Mouse (Mus musculus) frontal cortex, adult 2 months (tissue): ENCODE measurements around the gene Brsk1. TPM values are rescaled to one million over a fixed set of nuclear protein-coding genes. Genes with fewer than 3 reads are reported as not detected.
A peak's percentile ranks its signal among the peaks of the same experiment; 100 is the strongest.

ENCODE experiments used
- DNase-seq, 2 experiments: peaks; one replicate each; pipeline ENCODE4 v3.0.0; 2022; ENCODE audit warnings: low spot score in 1 of 2; ENCODE audit errors: extremely low spot score in 1 of 2
- polyA plus RNA-seq: library from polyadenylated mRNA; depleted of rRNA; stranded (reverse); fragments of >200 nt; gene quantifications from 2 replicates; pipeline ENCODE4 v1.2.3, GENCODE M21; 2012; rRNA removed

Gene Brsk1
- 244 and 251 TPM in 2 replicates for polyA plus RNA-seq

- DNase-seq = peak; percentile 76 to 86
These were observed at the start of gene Brsk1 for GRCm38 (mm10) chr7:4690387-4690786. Gene Brsk1, plus strand, starts transcription at chr7:4690604.

GRCm38 (mm10) chr7:4641155-4641554 is 49.2 kb upstream of the Brsk1 start:
- peak in 1 of 2 experiments; percentile 39 for DNase-seq

DNA sequence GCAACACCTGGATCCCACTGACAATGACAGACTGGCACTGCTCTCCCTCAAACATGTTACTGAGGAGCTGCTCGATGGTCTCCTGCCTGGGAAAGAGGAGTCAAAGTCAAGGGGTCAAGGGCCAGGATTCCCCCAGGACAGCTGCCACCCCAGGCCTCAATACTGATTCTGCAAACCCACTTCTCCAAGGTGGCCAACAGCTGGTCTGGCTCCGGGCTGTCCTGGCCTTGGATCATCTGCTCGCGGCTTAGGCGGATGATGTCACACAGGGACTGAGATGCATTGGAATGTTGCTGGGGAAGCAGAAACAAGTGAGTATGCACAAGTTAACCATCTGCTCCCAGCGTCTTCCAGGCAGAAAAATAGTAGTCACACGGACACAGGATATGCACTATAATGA is 48.4 kb upstream of the Brsk1 start:
- DNase-seq = no peak

GRCm38 (mm10) chr7:4643225-4643624 is 47.2 kb upstream of the Brsk1 start:
- no peak for DNase-seq

- DNase-seq = no peak
These were observed 43.6 kb upstream of the Brsk1 start for GRCm38 (mm10) chr7:4646806-4647205.

DNA sequence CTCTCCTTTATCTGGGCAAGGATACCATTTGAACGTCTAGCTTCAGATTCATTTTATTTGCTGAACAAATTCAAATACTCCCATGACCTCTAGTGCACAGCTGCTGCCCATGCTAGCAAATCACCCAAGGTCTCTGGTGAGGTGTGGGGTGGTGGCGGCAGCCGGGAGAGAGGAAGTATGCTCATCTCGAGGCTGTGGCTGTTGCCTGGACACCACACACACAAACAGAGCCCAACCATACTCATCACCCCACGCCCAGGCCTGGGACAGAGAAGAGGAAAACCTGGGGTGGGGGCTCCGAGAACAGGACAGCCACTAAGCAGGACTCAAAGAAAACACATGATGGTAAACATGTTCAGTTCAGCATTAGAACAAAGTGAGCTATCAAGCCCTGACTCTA is 43.1 kb upstream of the Brsk1 start:
- DNase-seq = no peak

- no peak for DNase-seq
These were observed 42.4 kb upstream of the Brsk1 start for GRCm38 (mm10) chr7:4647992-4648391.

GRCm38 (mm10) chr7:4651581-4651980 is 38.8 kb upstream of the Brsk1 start:
- DNase-seq = no peak

- no peak for DNase-seq
These were observed 37.7 kb upstream of the Brsk1 start for GRCm38 (mm10) chr7:4652726-4653125.

GRCm38 (mm10) chr7:4653351-4653750 is 37.1 kb upstream of the Brsk1 start:
- DNase-seq = no peak

DNA sequence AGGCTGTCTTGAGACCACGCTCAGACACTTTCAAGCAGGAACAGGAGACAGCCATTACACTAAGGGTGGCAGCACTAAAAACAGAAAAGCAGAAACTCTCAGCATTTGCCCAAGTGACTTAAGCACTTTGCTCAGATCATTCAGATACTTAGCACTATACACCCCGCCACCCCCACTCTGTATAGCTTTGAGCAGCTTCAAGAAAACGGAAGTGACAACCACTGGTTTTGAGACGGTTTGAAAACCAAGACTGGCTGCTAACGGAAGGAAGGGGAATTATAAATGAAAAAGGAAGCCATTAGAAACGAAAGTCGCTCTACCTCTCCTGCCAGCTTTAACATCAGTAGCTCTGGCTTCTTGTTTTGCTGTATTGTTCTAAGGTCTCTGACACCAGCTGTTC is 36.6 kb upstream of the Brsk1 start:
- DNase-seq = peak in 1 of 2 experiments; percentile 59

DNA sequence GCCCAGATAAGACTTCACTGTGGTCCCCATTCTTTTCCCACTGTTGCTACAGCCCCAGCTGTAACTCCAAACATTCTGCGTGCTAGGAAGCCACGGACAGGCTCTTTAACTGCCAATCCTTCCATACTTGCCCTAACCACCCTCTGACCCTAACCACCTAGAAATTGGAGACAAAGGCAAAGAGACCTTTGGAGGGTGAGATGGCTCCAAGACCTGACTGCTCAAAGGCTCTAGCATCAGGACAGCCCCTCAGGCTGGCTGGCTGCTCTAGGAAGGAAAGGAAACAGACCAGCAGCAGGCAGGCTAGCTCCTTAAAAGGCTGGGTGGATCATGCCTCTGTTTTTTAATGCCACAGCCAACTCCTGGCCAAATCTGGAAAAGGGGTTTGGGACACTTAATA is 36.2 kb upstream of the Brsk1 start:
- DNase-seq = no peak

DNA sequence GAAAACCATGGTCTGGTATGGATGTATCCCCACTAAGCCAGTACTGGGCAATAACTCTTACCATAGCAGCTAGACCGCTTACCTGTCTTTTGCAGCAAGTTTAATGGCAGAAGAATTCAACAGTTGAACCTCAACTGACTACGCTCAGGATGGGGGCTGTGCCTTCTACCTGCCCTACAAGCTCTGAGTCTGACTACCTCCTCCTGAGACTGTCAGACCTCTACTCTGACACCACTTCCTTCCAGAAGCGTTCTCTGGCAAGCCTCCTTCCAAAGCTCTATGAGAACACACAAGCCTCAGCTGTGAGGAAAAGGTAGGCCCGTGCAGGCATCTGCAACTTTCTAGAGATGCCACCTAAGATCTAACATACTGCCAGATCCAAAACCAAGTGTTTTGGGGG is 35.0 kb upstream of the Brsk1 start:
- no peak for DNase-seq

- DNase-seq = no peak
These were observed 34.5 kb upstream of the Brsk1 start for GRCm38 (mm10) chr7:4655916-4656315.

DNA sequence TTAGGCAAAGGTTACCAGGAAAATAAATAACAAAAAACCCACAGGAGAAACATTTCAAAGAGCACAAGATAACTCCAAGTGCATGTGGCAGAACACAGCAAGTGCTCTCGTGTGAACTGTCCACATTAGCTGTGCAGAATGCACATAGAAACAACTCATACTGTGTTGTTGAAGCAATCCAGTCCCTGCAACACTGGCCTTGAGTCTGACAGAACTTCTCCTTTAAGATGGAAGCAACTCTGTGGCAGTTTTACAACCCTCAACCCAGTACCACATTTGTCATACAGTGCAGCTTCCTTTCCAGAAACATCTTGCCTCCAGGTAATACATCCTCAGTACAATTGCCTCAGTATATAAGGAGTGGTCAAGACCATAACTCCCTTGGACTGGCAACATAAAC is 33.6 kb upstream of the Brsk1 start:
- no peak for DNase-seq

- peak; percentile 34 to 76 for DNase-seq
These were observed 32.8 kb upstream of the Brsk1 start for GRCm38 (mm10) chr7:4657521-4658127.

DNA sequence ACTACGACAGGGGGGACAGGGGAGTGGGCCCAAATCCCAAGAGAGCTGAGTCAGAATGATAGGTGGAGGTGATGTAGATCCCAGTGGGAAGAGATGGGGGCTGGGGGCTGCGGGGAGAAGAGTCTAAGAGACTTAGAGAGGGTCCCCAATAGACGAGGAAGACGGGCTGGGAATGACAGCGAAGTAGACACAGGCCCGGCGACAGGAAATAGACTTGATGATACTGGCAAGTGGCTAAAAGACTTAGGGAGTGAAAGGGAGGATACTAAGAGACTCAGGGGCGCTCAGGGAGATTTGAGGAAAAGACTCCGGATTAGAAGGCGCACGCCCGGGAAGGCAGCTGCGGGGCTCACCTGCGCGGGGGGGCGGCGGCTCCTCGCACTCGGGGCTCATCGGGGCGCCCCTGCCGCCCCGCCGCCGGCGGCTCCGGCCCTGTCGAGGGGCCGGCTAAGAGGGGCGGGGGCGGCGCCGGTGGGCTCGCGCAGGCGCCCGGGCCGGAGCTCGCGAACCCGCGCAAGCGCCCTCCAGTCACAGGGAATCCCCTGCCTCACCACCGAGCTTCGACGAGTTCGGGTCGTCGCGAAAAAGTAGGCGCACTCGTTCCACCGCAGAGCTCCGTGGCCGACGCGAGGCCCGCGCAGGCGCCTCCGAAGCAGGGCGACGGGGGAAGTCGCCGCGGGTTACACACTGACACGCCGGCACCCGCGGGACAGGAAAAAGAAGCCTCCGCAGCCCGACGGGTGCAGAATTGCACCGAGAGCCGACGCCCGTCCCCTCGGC is 32.1 kb upstream of the Brsk1 start:
- DNase-seq = peak in 1 of 2 experiments; percentile 27

DNA sequence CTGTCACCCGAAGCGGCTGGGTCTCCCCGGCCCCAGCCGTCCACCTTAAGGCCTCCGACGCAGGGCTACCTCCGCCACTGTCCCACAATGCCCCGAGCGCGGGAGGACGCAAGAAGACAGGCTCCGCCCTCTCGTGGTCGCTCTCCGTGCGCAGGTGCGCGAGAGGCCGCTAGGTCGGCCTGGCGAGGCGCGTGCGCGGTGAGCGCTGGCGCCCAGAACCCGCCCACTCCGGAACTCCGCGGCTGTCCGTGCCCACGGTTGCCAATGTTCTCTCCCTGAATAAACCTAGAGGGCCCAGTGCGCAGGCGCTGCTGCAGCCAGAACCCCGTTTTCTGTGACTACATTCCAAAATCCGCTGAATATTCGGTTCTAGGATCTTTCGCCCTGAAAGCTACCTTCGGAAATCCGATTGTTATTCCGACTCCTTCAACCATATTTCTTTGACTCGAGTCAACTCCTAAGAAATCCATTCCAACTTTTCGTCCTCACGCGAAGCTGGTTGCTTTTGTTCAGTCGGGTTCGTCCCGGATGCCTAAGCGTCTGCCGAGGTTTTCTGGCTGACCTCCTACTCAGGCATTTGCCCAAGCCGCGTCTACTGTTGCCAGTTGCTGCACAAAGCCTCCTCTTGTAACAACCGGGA is 31.4 kb upstream of the Brsk1 start, which contains the start of gene Ppp6r1:
Gene Ppp6r1 (minus strand): TSS at position 108 of the 640 bp plus-strand sequence.
- peak; percentile 95 to 97 for DNase-seq

GRCm38 (mm10) chr7:4659911-4660443 is 30.4 kb upstream of the Brsk1 start:
- peak in 1 of 2 experiments; percentile 40 for DNase-seq

GRCm38 (mm10) chr7:4663179-4663578 is 27.2 kb upstream of the Brsk1 start:
- DNase-seq = peak in 1 of 2 experiments; percentile 20

GRCm38 (mm10) chr7:4663742-4664141 is 26.7 kb upstream of the Brsk1 start:
- no peak for DNase-seq
